Mouse (Mus musculus): ENCODE measurements around the gene Mmd. TPM values are rescaled to one million over a fixed set of nuclear protein-coding genes. Genes with fewer than 3 reads are reported as not detected.

Mmd gene
- polyA plus RNA-seq, 1 experiment from 2014 or later: 46.2 TPM

- no peak overlapping the region for H3K4me3 ChIP-seq (ENCODE audit: low read length)
- H3K36me3 ChIP-seq (ENCODE audit: control insufficient read depth, insufficient read depth, low read length): no peaks in the 10 kb centered on the region
- no peak overlapping the region for H3K4me2 ChIP-seq (ENCODE audit: low read depth, low read length)
- peak overlapping the region; percentile 65 for H3K27ac ChIP-seq (ENCODE audit: low read length)
- no peak for ATAC-seq (ENCODE audit: low read depth)
- H3K9me3 ChIP-seq (ENCODE audit: control insufficient read depth, low read length): no peaks in the 10 kb centered on the region
- H3K9ac ChIP-seq (ENCODE audit: low read length): no peak overlapping the region
- no peaks in the 10 kb centered on the region for H3K27me3 ChIP-seq (ENCODE audit: control insufficient read depth, insufficient read depth, low read depth, low read length)
- H3K4me1 ChIP-seq (replicated peaks; ENCODE audit: control insufficient read depth, insufficient read depth, low read length): peaks cover 19% of the 10 kb centered on the region
Observed at GRCm38 (mm10) chr11:90229800-90230199, 19.5 kb upstream of the Mmd start.

- Histone ChIP-seq H3K9me3 (ENCODE audit: control insufficient read depth, low read length) (no peaks in the 10 kb centered on the region), H3K27ac (ENCODE audit: low read length) (peak overlapping the region; percentile 65), H3K4me3 (ENCODE audit: low read length) (no peak overlapping the region), H3K27me3 (ENCODE audit: control insufficient read depth, insufficient read depth, low read depth, low read length) (no peaks in the 10 kb centered on the region), H3K4me2 (ENCODE audit: low read depth, low read length) (no peak overlapping the region; the same call in 1 of the 2 replicates), H3K9ac (ENCODE audit: low read length) (no peak overlapping the region), H3K36me3 (ENCODE audit: control insufficient read depth, insufficient read depth, low read length) (no peaks in the 10 kb centered on the region), H3K4me1 (replicated peaks; ENCODE audit: control insufficient read depth, insufficient read depth, low read length) (peaks cover 19% of the 10 kb centered on the region)
- ATAC-seq (ENCODE audit: low read depth): peak; percentile 79
- WGBS: 32% methylated on average over 2 of the region's 2 CpGs
Observed at GRCm38 (mm10) chr11:90230671-90231070, 18.6 kb upstream of the Mmd start.

- Histone ChIP-seq H3K9me3 (ENCODE audit: control insufficient read depth, low read length) (no peaks in the 10 kb centered on the region), H3K27ac (ENCODE audit: low read length) (peak overlapping the region; percentile 65), H3K36me3 (ENCODE audit: control insufficient read depth, insufficient read depth, low read length) (no peaks in the 10 kb centered on the region), H3K4me3 (ENCODE audit: low read length) (no peak overlapping the region), H3K27me3 (ENCODE audit: control insufficient read depth, insufficient read depth, low read depth, low read length) (no peaks in the 10 kb centered on the region), H3K4me1 (replicated peaks; ENCODE audit: control insufficient read depth, insufficient read depth, low read length) (peaks cover 19% of the 10 kb centered on the region), H3K9ac (ENCODE audit: low read length) (no peak overlapping the region), H3K4me2 (ENCODE audit: low read depth, low read length) (no peak overlapping the region)
- 16% methylated on average over 2 of the region's 2 CpGs for WGBS
- peak; percentile 37; the same call in 1 of the 2 replicates for ATAC-seq (ENCODE audit: low read depth)
Observed at GRCm38 (mm10) chr11:90231631-90232030, 17.6 kb upstream of the Mmd start.

- ATAC-seq (ENCODE audit: low read depth): no peak; the same call in 1 of the 2 replicates
- 13% methylated on average over 4 of the region's 4 CpGs for WGBS
- no peak overlapping the region for H3K9ac ChIP-seq (ENCODE audit: low read length)
- H3K36me3 ChIP-seq (ENCODE audit: control insufficient read depth, insufficient read depth, low read length): no peaks in the 10 kb centered on the region
- H3K27me3 ChIP-seq (ENCODE audit: control insufficient read depth, insufficient read depth, low read depth, low read length): no peaks in the 10 kb centered on the region
- H3K4me2 ChIP-seq (ENCODE audit: low read depth, low read length): no peak overlapping the region
- no peak overlapping the region for H3K4me3 ChIP-seq (ENCODE audit: low read length)
- peaks cover 19% of the 10 kb centered on the region for H3K4me1 ChIP-seq (replicated peaks; ENCODE audit: control insufficient read depth, insufficient read depth, low read length)
- H3K27ac ChIP-seq (ENCODE audit: low read length): no peak overlapping the region
- H3K9me3 ChIP-seq (ENCODE audit: control insufficient read depth, low read length): no peaks in the 10 kb centered on the region
Observed at GRCm38 (mm10) chr11:90232685-90233084, 16.6 kb upstream of the Mmd start.

- Histone ChIP-seq H3K4me2 (ENCODE audit: low read depth, low read length) (no peak overlapping the region), H3K27ac (ENCODE audit: low read length) (no peak overlapping the region), H3K4me3 (ENCODE audit: low read length) (no peak overlapping the region), H3K9ac (ENCODE audit: low read length) (no peak overlapping the region), H3K4me1 (replicated peaks; ENCODE audit: control insufficient read depth, insufficient read depth, low read length) (peaks cover 14% of the 10 kb centered on the region), H3K9me3 (ENCODE audit: control insufficient read depth, low read length) (no peaks in the 10 kb centered on the region), H3K27me3 (ENCODE audit: control insufficient read depth, insufficient read depth, low read depth, low read length) (no peaks in the 10 kb centered on the region), H3K36me3 (ENCODE audit: control insufficient read depth, insufficient read depth, low read length) (no peaks in the 10 kb centered on the region)
- ATAC-seq (ENCODE audit: low read depth): no peak
- 76% methylated on average over 5 of the region's 5 CpGs for WGBS
Observed at GRCm38 (mm10) chr11:90235221-90235620, 14.0 kb upstream of the Mmd start.

- Histone ChIP-seq H3K9me3 (ENCODE audit: control insufficient read depth, low read length) (no peaks in the 10 kb centered on the region), H3K36me3 (ENCODE audit: control insufficient read depth, insufficient read depth, low read length) (no peaks in the 10 kb centered on the region), H3K4me1 (replicated peaks; ENCODE audit: control insufficient read depth, insufficient read depth, low read length) (no peaks in the 10 kb centered on the region), H3K4me3 (ENCODE audit: low read length) (no peak overlapping the region), H3K4me2 (ENCODE audit: low read depth, low read length) (no peak overlapping the region), H3K9ac (ENCODE audit: low read length) (no peak overlapping the region), H3K27ac (ENCODE audit: low read length) (no peak overlapping the region), H3K27me3 (ENCODE audit: control insufficient read depth, insufficient read depth, low read depth, low read length) (no peaks in the 10 kb centered on the region)
- 70% methylated on average over 5 of the region's 5 CpGs for WGBS
- ATAC-seq (ENCODE audit: low read depth): no peak
Observed at GRCm38 (mm10) chr11:90237616-90238015, 11.6 kb upstream of the Mmd start.

GRCm38 (mm10) chr11:90238657-90239056 lies 10.6 kb upstream of the Mmd start:
- 32% methylated on average over 2 of the region's 2 CpGs for WGBS
- Histone ChIP-seq H3K27me3 (ENCODE audit: control insufficient read depth, insufficient read depth, low read depth, low read length) (no peaks in the 10 kb centered on the region), H3K27ac (ENCODE audit: low read length) (no peak overlapping the region), H3K36me3 (ENCODE audit: control insufficient read depth, insufficient read depth, low read length) (no peaks in the 10 kb centered on the region), H3K9me3 (ENCODE audit: control insufficient read depth, low read length) (no peaks in the 10 kb centered on the region), H3K4me1 (replicated peaks; ENCODE audit: control insufficient read depth, insufficient read depth, low read length) (no peaks in the 10 kb centered on the region), H3K4me3 (ENCODE audit: low read length) (no peak overlapping the region), H3K9ac (ENCODE audit: low read length) (no peak overlapping the region), H3K4me2 (ENCODE audit: low read depth, low read length) (no peak overlapping the region)
- ATAC-seq (ENCODE audit: low read depth): no peak

GRCm38 (mm10) chr11:90240652-90241330 lies 8.5 kb upstream of the Mmd start:
- WGBS: 22% methylated on average over 6 of the region's 6 CpGs
- Histone ChIP-seq H3K36me3 (ENCODE audit: control insufficient read depth, insufficient read depth, low read length) (no peaks in the 10 kb centered on the region), H3K27me3 (ENCODE audit: control insufficient read depth, insufficient read depth, low read depth, low read length) (no peaks in the 10 kb centered on the region), H3K27ac (ENCODE audit: low read length) (no peak overlapping the region), H3K9ac (ENCODE audit: low read length) (no peak overlapping the region), H3K4me3 (ENCODE audit: low read length) (no peak overlapping the region), H3K4me1 (replicated peaks; ENCODE audit: control insufficient read depth, insufficient read depth, low read length) (no peaks in the 10 kb centered on the region), H3K9me3 (ENCODE audit: control insufficient read depth, low read length) (no peaks in the 10 kb centered on the region), H3K4me2 (ENCODE audit: low read depth, low read length) (no peak overlapping the region)
- no peak for ATAC-seq (ENCODE audit: low read depth)

GRCm38 (mm10) chr11:90241874-90242273 lies 7.4 kb upstream of the Mmd start:
- H3K9ac ChIP-seq (ENCODE audit: low read length): no peak overlapping the region
- H3K27ac ChIP-seq (ENCODE audit: low read length): no peak overlapping the region
- WGBS: 73% methylated on average over 2 of the region's 2 CpGs
- H3K4me3 ChIP-seq (ENCODE audit: low read length): no peak overlapping the region
- H3K4me1 ChIP-seq (replicated peaks; ENCODE audit: control insufficient read depth, insufficient read depth, low read length): no peaks in the 10 kb centered on the region
- no peaks in the 10 kb centered on the region for H3K9me3 ChIP-seq (ENCODE audit: control insufficient read depth, low read length)
- no peaks in the 10 kb centered on the region for H3K27me3 ChIP-seq (ENCODE audit: control insufficient read depth, insufficient read depth, low read depth, low read length)
- no peak for ATAC-seq (ENCODE audit: low read depth)
- no peaks in the 10 kb centered on the region for H3K36me3 ChIP-seq (ENCODE audit: control insufficient read depth, insufficient read depth, low read length)
- H3K4me2 ChIP-seq (ENCODE audit: low read depth, low read length): no peak overlapping the region

- ATAC-seq (ENCODE audit: low read depth): no peak
- Histone ChIP-seq H3K27ac (ENCODE audit: low read length) (no peak overlapping the region), H3K4me3 (ENCODE audit: low read length) (no peak overlapping the region), H3K4me2 (ENCODE audit: low read depth, low read length) (no peak overlapping the region), H3K27me3 (ENCODE audit: control insufficient read depth, insufficient read depth, low read depth, low read length) (no peaks in the 10 kb centered on the region), H3K9ac (ENCODE audit: low read length) (no peak overlapping the region), H3K36me3 (ENCODE audit: control insufficient read depth, insufficient read depth, low read length) (no peaks in the 10 kb centered on the region), H3K4me1 (replicated peaks; ENCODE audit: control insufficient read depth, insufficient read depth, low read length) (no peaks in the 10 kb centered on the region), H3K9me3 (ENCODE audit: control insufficient read depth, low read length) (no peaks in the 10 kb centered on the region)
- 97% methylated on average over 2 of the region's 2 CpGs for WGBS
Observed at GRCm38 (mm10) chr11:90243300-90243699, 6.0 kb upstream of the Mmd start.
